Mouse (Mus musculus): ENCODE data around the gene Frmd8. TPM values are rescaled to one million over a fixed set of nuclear protein-coding genes. Genes with fewer than 3 reads are reported as not detected.

Gene Frmd8
- polyA plus RNA-seq, 1 experiment from 2014 or later = 13.1 TPM

DNA sequence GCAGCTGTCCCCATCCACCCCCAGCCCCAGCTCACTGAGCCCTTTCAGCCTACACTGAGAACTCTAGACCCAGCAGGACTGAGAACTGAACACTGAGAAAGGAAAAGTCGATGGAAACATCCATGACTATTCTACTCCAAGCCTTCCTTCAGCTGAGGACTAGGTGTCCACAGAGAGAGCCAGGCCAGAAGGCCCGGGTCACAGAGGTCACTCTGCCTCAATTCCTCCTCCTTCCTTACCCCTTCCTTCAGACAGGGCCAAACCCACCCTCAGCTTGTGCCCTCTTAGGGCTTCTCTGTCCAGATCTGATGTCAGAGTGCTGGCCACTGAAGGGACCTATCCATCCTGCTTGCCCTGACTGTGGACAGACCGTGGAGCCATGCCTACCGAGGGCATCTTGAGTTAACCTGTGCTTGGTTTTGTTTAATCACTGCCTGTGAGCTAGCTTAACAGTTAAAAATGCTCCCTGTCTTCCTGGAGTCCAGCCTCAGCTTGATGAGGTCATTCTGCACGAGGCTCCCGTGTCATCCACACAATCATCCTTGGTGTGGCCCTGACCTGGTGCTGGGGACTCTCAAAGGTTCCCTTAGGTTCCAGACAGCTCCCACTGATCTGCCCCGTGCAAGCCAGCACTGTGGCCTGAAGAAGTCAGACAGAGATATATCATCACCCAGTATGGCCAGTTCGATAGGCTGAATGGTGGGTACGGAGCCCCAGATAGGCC, 64.1 kb downstream of the Frmd8 start:
- Histone ChIP-seq H3K9ac (ENCODE audit: low read length) (no peak overlapping the region), H3K27me3 (replicated peaks; ENCODE audit: control insufficient read depth, insufficient read depth, low read length) (no peaks in the 10 kb centered on the region), H3K4me2 (ENCODE audit: low read length) (no peak overlapping the region), H3K4me1 (ENCODE audit: control insufficient read depth, insufficient read depth, low read length) (peaks cover 38% of the 10 kb centered on the region), H3K36me3 (ENCODE audit: control insufficient read depth, insufficient read depth, low read length) (no peaks in the 10 kb centered on the region), H3K4me3 (ENCODE audit: low read depth, low read length) (no peak overlapping the region), H3K9me3 (replicated peaks; ENCODE audit: control insufficient read depth, low read length) (no peaks in the 10 kb centered on the region), H3K27ac (ENCODE audit: low read depth, low read length) (peak overlapping the region; percentile 94)
- DNase-seq (ENCODE audit: low spot score) (no peak), ATAC-seq (no peak)
- 84% methylated on average over 9 of the region's 9 CpGs for WGBS

DNA sequence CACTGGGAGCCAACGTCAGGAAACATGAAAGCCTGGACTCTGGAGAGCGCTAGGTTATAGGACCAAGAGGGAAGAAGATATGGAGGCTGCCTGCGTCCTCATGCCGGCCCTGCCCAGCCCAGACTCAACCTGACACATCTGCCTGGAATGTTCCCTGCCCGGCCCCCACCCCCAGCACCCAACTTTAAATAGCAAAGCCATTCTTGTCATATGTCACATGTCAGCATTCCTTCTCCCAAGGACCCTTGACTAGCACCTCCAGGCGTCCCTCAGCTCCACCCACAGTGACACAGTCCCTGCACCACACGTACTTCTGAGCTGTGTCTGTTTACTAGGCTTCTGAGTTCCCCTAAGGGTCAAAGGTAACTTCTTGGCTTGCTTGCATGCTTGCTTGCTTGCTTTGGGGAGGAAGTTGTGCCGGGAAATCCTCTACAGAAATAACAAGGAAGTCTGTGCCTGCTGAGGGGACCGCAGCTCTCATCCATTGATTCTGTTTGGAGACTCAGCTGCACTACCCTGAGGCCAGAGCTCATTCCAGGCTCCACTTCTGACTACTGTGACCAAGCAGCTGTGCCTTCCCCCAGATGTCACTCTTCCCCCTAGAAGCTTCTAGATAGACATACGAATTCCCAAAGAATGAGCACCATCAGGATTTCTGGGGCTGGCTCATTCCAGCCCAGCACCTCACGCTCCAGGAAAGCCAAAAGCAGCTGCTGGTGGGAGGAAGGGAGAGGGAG, 64.8 kb downstream of the Frmd8 start:
- no peaks in the 10 kb centered on the region for H3K27me3 ChIP-seq (replicated peaks; ENCODE audit: control insufficient read depth, insufficient read depth, low read length)
- H3K36me3 ChIP-seq (ENCODE audit: control insufficient read depth, insufficient read depth, low read length) = no peaks in the 10 kb centered on the region
- peak overlapping the region; percentile 94; the same call in 1 of the 2 replicates for H3K27ac ChIP-seq (ENCODE audit: low read depth, low read length)
- peak; percentile 8 for DNase-seq (ENCODE audit: low spot score)
- no peak overlapping the region for H3K4me3 ChIP-seq (ENCODE audit: low read depth, low read length)
- peaks cover 41% of the 10 kb centered on the region for H3K4me1 ChIP-seq (ENCODE audit: control insufficient read depth, insufficient read depth, low read length)
- H3K9ac ChIP-seq (ENCODE audit: low read length) = no peak overlapping the region
- H3K9me3 ChIP-seq (replicated peaks; ENCODE audit: control insufficient read depth, low read length) = no peaks in the 10 kb centered on the region
- H3K4me2 ChIP-seq (ENCODE audit: low read length) = no peak overlapping the region
- 64% methylated on average over 11 of the region's 11 CpGs for WGBS
- no peak for ATAC-seq

DNA sequence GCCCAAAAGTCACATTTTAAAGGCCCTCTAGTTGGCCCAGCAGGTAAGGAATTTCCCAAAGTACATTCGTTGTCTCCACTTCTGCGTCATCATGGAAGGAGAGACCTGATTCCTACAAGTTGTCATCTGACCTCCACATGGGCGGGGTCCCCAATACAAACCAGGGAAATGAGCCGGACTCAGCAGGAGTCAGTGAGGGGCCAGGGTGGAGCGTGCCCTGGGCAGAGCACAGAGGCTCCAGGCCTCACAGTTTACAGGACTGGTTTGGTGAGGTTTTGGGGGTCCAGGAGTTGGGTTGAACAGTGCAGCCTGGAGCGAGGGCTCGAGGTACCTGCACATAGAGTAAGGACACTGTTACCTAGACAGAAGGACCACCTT, 65.4 kb downstream of the Frmd8 start:
- 62% methylated on average over 7 of the region's 7 CpGs for WGBS
- Histone ChIP-seq H3K27me3 (replicated peaks; ENCODE audit: control insufficient read depth, insufficient read depth, low read length) (no peaks in the 10 kb centered on the region), H3K9me3 (replicated peaks; ENCODE audit: control insufficient read depth, low read length) (no peaks in the 10 kb centered on the region), H3K4me3 (ENCODE audit: low read depth, low read length) (no peak overlapping the region), H3K4me2 (ENCODE audit: low read length) (no peak overlapping the region), H3K36me3 (ENCODE audit: control insufficient read depth, insufficient read depth, low read length) (no peaks in the 10 kb centered on the region), H3K9ac (ENCODE audit: low read length) (peak overlapping the region; percentile 25; the same call in 1 of the 2 replicates), H3K27ac (ENCODE audit: low read depth, low read length) (0 out of 2 replicates have a peak overlapping the region, but pooled peaks have one; percentile 94), H3K4me1 (ENCODE audit: control insufficient read depth, insufficient read depth, low read length) (peaks cover 47% of the 10 kb centered on the region)
- ATAC-seq (no peak), DNase-seq (ENCODE audit: low spot score) (no peak)

DNA sequence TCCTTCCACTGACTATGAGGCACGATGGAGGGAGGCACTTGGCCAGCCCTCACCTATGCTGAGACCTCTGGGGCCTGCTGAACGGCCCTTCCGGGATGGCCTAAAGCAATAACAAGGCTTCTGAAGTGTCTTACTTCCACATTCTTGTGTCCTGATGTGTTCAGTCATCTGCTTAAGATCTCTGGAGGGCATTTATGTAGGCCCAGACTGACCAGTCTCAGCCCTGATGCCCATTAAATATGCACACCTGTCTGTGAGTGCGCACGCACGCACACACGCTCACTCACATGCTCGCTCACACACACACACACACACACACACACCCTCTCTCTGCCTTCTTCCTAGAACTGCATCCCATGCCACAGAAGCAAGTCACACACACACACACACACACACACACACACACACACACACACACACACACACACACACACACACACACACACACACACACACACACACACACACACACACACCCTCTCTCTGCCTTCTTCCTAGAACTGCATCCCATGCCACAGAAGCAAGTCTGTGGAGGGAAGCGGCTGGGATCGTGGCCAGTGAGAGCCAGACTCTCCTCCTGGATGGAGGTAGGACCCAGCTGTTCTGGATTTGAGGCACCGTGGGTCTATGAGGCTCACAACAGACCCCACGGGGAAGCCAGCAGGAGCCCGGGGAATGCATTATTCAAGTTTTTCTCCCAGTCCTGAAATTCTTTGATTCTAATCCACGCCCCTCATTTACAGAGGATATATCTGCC, 65.9 kb downstream of the Frmd8 start:
- 66% methylated on average over 14 of the region's 14 CpGs for WGBS
- Histone ChIP-seq H3K27ac (ENCODE audit: low read depth, low read length) (no peak overlapping the region), H3K4me1 (ENCODE audit: control insufficient read depth, insufficient read depth, low read length) (peaks cover 52% of the 10 kb centered on the region)

DNA sequence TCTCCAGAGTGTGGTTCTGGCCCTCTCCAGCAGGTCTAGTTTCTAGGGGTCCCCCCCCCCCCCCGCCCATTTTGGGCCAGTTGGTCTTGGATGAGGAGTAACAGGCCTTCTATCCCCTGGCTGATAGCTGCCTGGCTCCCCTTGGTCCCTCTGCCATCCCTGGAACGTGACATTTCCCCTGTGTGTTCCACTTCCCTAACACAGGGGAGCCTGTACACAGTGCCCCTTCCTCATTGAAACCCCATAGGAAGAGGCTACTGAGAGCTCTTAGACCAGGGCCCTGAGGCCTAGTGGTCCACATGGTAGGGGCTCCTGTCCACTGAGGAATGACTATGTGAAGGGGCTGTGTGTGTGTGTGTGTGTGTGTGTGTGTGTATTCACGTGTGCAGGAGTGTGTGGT, 67.3 kb downstream of the Frmd8 start:
- H3K4me2 ChIP-seq (ENCODE audit: low read length) = no peak overlapping the region
- no peaks in the 10 kb centered on the region for H3K9me3 ChIP-seq (replicated peaks; ENCODE audit: control insufficient read depth, low read length)
- no peak overlapping the region for H3K4me3 ChIP-seq (ENCODE audit: low read depth, low read length)
- WGBS = 58% methylated on average over 3 of the region's 3 CpGs
- ATAC-seq (no peak), DNase-seq (ENCODE audit: low spot score) (no peak)
- H3K36me3 ChIP-seq (ENCODE audit: control insufficient read depth, insufficient read depth, low read length) = no peaks in the 10 kb centered on the region
- H3K27ac ChIP-seq (ENCODE audit: low read depth, low read length) = no peak overlapping the region
- H3K9ac ChIP-seq (ENCODE audit: low read length) = no peak overlapping the region
- no peaks in the 10 kb centered on the region for H3K27me3 ChIP-seq (replicated peaks; ENCODE audit: control insufficient read depth, insufficient read depth, low read length)
- H3K4me1 ChIP-seq (ENCODE audit: control insufficient read depth, insufficient read depth, low read length) = peaks cover 58% of the 10 kb centered on the region

More for the DNA sequence above, 65.9 kb downstream of the Frmd8 start:
- Histone ChIP-seq H3K9me3 (replicated peaks; ENCODE audit: control insufficient read depth, low read length) (no peaks in the 10 kb centered on the region), H3K9ac (ENCODE audit: low read length) (peak overlapping the region; percentile 25; the same call in 1 of the 2 replicates), H3K27me3 (replicated peaks; ENCODE audit: control insufficient read depth, insufficient read depth, low read length) (no peaks in the 10 kb centered on the region), H3K4me3 (ENCODE audit: low read depth, low read length) (no peak overlapping the region), H3K4me2 (ENCODE audit: low read length) (no peak overlapping the region), H3K36me3 (ENCODE audit: control insufficient read depth, insufficient read depth, low read length) (no peaks in the 10 kb centered on the region)
- no peak for ATAC-seq
- DNase-seq (ENCODE audit: low spot score) = peak; percentile 42

DNA sequence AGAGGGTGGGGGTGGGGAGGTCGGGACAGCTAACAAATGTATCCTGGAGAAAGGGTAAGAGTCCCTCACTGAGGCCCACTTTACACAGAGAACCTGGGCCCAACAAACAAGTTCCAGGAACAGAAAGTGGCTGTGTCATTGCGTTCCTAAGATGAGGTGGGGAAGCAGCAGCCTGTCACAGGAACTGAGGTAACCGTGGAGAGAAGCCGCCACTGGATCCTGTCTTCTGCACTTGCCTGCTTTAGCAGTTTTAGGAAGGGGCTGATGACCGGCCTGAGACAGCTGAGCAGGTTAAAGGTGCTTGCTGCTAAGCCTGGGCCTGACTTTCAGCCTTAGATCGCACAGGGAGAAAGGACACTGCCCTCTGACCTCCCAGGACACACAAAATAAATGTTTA, 68.3 kb downstream of the Frmd8 start:
- ATAC-seq = no peak
- peak overlapping the region; percentile 72; the same call in 1 of the 2 replicates for H3K27ac ChIP-seq (ENCODE audit: low read depth, low read length)
- no peaks in the 10 kb centered on the region for H3K36me3 ChIP-seq (ENCODE audit: control insufficient read depth, insufficient read depth, low read length)
- H3K4me1 ChIP-seq (ENCODE audit: control insufficient read depth, insufficient read depth, low read length) = peaks cover 49% of the 10 kb centered on the region
- no peaks in the 10 kb centered on the region for H3K27me3 ChIP-seq (replicated peaks; ENCODE audit: control insufficient read depth, insufficient read depth, low read length)
- H3K4me3 ChIP-seq (ENCODE audit: low read depth, low read length) = no peak overlapping the region
- DNase-seq (ENCODE audit: low spot score) = no peak
- 30% methylated on average over 6 of the region's 6 CpGs for WGBS
- H3K9ac ChIP-seq (ENCODE audit: low read length) = peak overlapping the region; percentile 25; the same call in 1 of the 2 replicates
- H3K9me3 ChIP-seq (replicated peaks; ENCODE audit: control insufficient read depth, low read length) = no peaks in the 10 kb centered on the region
- no peak overlapping the region for H3K4me2 ChIP-seq (ENCODE audit: low read length)

DNA sequence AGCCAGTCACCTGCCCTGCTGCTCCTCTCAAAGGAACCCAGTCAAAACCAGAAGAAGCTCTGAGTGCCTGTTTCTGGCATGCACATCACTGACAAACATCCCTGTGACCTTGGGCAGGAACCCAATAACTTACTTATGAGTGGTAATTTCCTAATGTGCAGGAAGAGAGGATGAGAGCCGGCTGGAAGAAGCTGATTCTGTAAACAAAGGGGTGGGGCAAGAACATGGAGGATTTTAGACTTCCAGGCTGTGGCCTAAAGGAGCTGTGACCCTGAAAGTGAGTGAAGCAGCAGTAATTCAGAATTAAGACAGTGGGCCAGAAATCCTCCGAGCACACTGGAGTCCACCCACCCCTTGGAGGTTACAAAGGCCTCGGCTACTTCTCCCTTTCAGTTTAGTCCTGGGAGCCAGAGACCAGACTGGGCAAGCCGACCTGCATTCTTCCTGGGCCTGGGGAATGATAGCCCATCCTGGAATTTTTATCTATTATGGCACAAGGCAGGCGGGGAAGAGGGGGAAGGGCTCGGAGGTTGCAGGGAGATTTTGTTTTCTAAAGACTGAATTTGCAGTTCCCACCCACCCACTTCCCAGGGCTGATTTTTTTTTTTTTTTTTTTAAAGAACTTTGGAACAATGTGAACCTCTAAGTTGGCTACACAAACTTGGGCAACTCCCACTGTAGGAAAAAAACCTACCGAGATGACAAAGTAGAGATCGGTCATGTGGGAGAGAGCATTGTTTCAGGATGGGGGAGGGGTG, 68.8 kb downstream of the Frmd8 start:
- DNase-seq (ENCODE audit: low spot score) (peak; percentile 16), ATAC-seq (no peak)
- no peaks in the 10 kb centered on the region for H3K9me3 ChIP-seq (replicated peaks; ENCODE audit: control insufficient read depth, low read length)
- H3K36me3 ChIP-seq (ENCODE audit: control insufficient read depth, insufficient read depth, low read length) = no peaks in the 10 kb centered on the region
- H3K4me2 ChIP-seq (ENCODE audit: low read length) = no peak overlapping the region
- peaks cover 44% of the 10 kb centered on the region for H3K4me1 ChIP-seq (ENCODE audit: control insufficient read depth, insufficient read depth, low read length)
- no peaks in the 10 kb centered on the region for H3K27me3 ChIP-seq (replicated peaks; ENCODE audit: control insufficient read depth, insufficient read depth, low read length)
- peak overlapping the region; percentile 72; the same call in 1 of the 2 replicates for H3K27ac ChIP-seq (ENCODE audit: low read depth, low read length)
- WGBS = 3% methylated on average over 8 of the region's 8 CpGs
- H3K9ac ChIP-seq (ENCODE audit: low read length) = peak overlapping the region; percentile 46; the same call in 1 of the 2 replicates
- no peak overlapping the region for H3K4me3 ChIP-seq (ENCODE audit: low read depth, low read length)

DNA sequence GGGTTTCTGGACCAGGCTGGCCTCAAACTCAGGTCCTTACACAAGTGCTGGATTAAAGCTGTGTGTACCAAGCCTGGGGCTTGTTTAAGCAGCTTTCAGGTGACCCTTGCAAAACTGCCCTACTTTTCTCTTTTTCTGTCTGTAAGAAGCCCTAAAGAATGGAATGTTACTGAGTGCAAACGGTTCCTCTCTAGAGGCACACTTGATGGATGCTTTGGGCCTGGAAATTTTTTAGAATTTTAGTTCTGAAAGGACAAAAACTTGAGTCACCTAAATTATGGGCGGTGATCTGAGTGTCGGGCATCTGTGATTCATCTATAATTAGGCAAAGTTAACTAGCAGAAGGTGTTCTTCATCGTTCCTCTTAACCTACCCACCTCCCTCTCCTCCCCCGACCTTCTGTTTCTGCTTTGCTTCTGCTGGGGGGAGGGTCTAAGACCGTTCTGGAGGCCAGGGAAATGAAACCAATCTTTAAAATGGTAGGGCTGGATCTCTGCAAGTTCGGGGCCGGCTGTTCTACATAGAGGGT, 70.6 kb downstream of the Frmd8 start:
- whole genome bisulfite sequencing = 22% methylated on average over 8 of the region's 8 CpGs
- H3K27me3 ChIP-seq (replicated peaks; ENCODE audit: control insufficient read depth, insufficient read depth, low read length) = no peaks in the 10 kb centered on the region
- peaks cover 31% of the 10 kb centered on the region for H3K4me1 ChIP-seq (ENCODE audit: control insufficient read depth, insufficient read depth, low read length)
- H3K4me3 ChIP-seq (ENCODE audit: low read depth, low read length) = peak overlapping the region; percentile 97; the same call in 1 of the 2 replicates
- H3K9me3 ChIP-seq (replicated peaks; ENCODE audit: control insufficient read depth, low read length) = no peaks in the 10 kb centered on the region
- DNase-seq (ENCODE audit: low spot score) (peak; percentile 19), ATAC-seq (no peak)
- H3K27ac ChIP-seq (ENCODE audit: low read depth, low read length) = peak overlapping the region; percentile 100
- peaks cover 4% of the 10 kb centered on the region; the same call in 1 of the 2 replicates for H3K36me3 ChIP-seq (ENCODE audit: control insufficient read depth, insufficient read depth, low read length)
- peak overlapping the region; percentile 77 for H3K4me2 ChIP-seq (ENCODE audit: low read length)
- H3K9ac ChIP-seq (ENCODE audit: low read length) = peak overlapping the region; percentile 99

Measured in forebrain, embryonic 14.5 days (tissue).